Mouse (Mus musculus): ENCODE measurements around the gene Prps1l1.

DNA sequence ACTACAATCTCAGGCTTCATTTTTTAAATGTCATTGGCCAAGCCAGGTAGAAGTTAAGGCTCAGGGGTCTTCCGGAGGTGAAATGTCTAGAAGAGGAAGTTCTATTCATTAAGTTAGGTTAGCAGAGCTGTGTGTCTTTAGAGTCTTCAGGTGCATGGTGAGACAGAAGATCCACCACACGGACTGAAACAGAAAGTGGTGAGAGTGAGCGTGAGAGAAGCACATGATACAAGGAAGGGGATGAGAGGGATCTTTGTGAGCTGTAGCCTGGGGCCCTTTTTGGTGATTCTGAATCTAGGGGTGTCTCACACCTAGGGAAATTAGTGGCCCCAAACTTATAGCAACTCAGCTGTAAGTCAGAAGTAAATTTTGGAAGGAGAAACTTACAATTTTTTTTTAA lies 8.6 kb upstream of the Prps1l1 start:
- TF ChIP-seq GATA1 (IDR thresholded peaks at IDR 0.05; ENCODE audit: borderline replicate concordance, low read length): no peak
- TF ChIP-seq FLI1 (IDR thresholded peaks at IDR 0.05; ENCODE audit: low read length): no peak

Data from megakaryocyte, embryonic 14.5 days (primary cell).